Mouse (Mus musculus) left cerebral cortex, postnatal 25 days (tissue): ENCODE results near the gene Sergef. TPM values are rescaled to one million over a fixed set of nuclear protein-coding genes. Genes with fewer than 3 reads are reported as not detected.
A peak's percentile ranks its signal among the peaks of the same experiment; 100 is the strongest.

Experiments
- DNase-seq, 2 experiments: peaks; one replicate each; pipeline ENCODE4 v3.0.0; 2022; ENCODE audit warnings: low spot score in 2 of 2, mixed read lengths in 1 of 2
- intact Hi-C: fragments of 180-260 bp; cut with DNase I; formaldehyde crosslinking; loops from one replicate; pipeline ENCODE4 v1.15.1; 2025
- total RNA-seq, 2 experiments: library from RNA; stranded (reverse); gene quantifications; 2 replicates each; pipeline ENCODE4 v1.2.3; 2021

Gene Sergef
- total RNA-seq, 2 experiments from 2014 or later: 59.7 to 69.3 TPM

- intact Hi-C loops: no loop called here
- DNase-seq: peak; percentile 45 to 83
Measured at GRCm38 (mm10) chr7:46618416-46619110, 21.0 kb downstream of the Sergef start.

GRCm38 (mm10) chr7:46616429-46617005, 23.1 kb downstream of the Sergef start:
- intact Hi-C loops: no loop called here
- no peak for DNase-seq

- peak in 1 of 2 experiments; percentile 43 for DNase-seq
- intact Hi-C loops: no loop called here
Measured at GRCm38 (mm10) chr7:46615256-46615977, 24.2 kb downstream of the Sergef start.

GRCm38 (mm10) chr7:46614263-46614662, 25.3 kb downstream of the Sergef start:
- no peak for DNase-seq
- intact Hi-C loops: no loop called here

- DNase-seq: no peak
Measured at GRCm38 (mm10) chr7:46613091-46613490, 26.5 kb downstream of the Sergef start.

GRCm38 (mm10) chr7:46612421-46612937, 27.1 kb downstream of the Sergef start:
- DNase-seq: no peak

More at GRCm38 (mm10) chr7:46613091-46613490, 26.5 kb downstream of the Sergef start:
- intact Hi-C loops: no loop called here

GRCm38 (mm10) chr7:46611970-46612369, 27.6 kb downstream of the Sergef start:
- peak in 1 of 2 experiments; percentile 66 for DNase-seq
- intact Hi-C loops: no loop called here

More at GRCm38 (mm10) chr7:46612421-46612937, 27.1 kb downstream of the Sergef start:
- intact Hi-C loops: no loop called here

- DNase-seq: no peak
- intact Hi-C loops: loop anchor here (10.0 kb wide), 1 partner anchor 515 kb away; no protein-coding TSS in a partner anchor
Measured at GRCm38 (mm10) chr7:46609317-46609716, 30.3 kb downstream of the Sergef start.

GRCm38 (mm10) chr7:46607428-46608055, 32.1 kb downstream of the Sergef start:
- intact Hi-C loops: loop anchor here (1.0 to 10.0 kb wide), 3 partner anchors 214 to 513 kb away; no protein-coding TSS in a partner anchor
- DNase-seq: peak; percentile 66 to 76

- no peak for DNase-seq
- intact Hi-C loops: loop anchor here (1.0 to 10.0 kb wide), 3 partner anchors 214 to 512 kb away; no protein-coding TSS in a partner anchor
Measured at GRCm38 (mm10) chr7:46607031-46607426, 32.6 kb downstream of the Sergef start.

GRCm38 (mm10) chr7:46606391-46607030, 33.1 kb downstream of the Sergef start:
- intact Hi-C loops: loop anchor here (1.0 to 10.0 kb wide), 3 partner anchors 213 to 512 kb away; no protein-coding TSS in a partner anchor
- DNase-seq: peak; percentile 77 to 78

GRCm38 (mm10) chr7:46603051-46603450, 36.6 kb downstream of the Sergef start:
- no peak for DNase-seq
- intact Hi-C loops: loop anchor here (10.0 kb wide), 1 partner anchor 508 kb away; no protein-coding TSS in a partner anchor

- intact Hi-C loops: loop anchor here (10.0 kb wide), 1 partner anchor 507 kb away; no protein-coding TSS in a partner anchor
- DNase-seq: peak in 1 of 2 experiments; percentile 43
Measured at GRCm38 (mm10) chr7:46602079-46602478, 37.5 kb downstream of the Sergef start.

- no peak for DNase-seq
Measured at GRCm38 (mm10) chr7:46601097-46601496, 38.5 kb downstream of the Sergef start.

GRCm38 (mm10) chr7:46597006-46597405, 42.6 kb downstream of the Sergef start:
- intact Hi-C loops: no loop called here
- DNase-seq: no peak

More at GRCm38 (mm10) chr7:46601097-46601496, 38.5 kb downstream of the Sergef start:
- intact Hi-C loops: loop anchor here (10.0 kb wide), 1 partner anchor 506 kb away; no protein-coding TSS in a partner anchor

GRCm38 (mm10) chr7:46591546-46591945, 48.1 kb downstream of the Sergef start:
- intact Hi-C loops: no loop called here
- no peak for DNase-seq

- intact Hi-C loops: no loop called here
- DNase-seq: no peak
Measured at GRCm38 (mm10) chr7:46589181-46589580, 50.4 kb downstream of the Sergef start.

GRCm38 (mm10) chr7:46588005-46588404, 51.6 kb downstream of the Sergef start:
- intact Hi-C loops: no loop called here

GRCm38 (mm10) chr7:46587466-46587865, 52.1 kb downstream of the Sergef start:
- peak; percentile 68 to 86 for DNase-seq
- intact Hi-C loops: no loop called here

More at GRCm38 (mm10) chr7:46588005-46588404, 51.6 kb downstream of the Sergef start:
- DNase-seq: no peak
